Mouse (Mus musculus): Measurements from ENCODE around the gene Defb19.
A peak's percentile ranks its signal among the peaks of the same experiment; 100 is the strongest.

Gene Defb19

GRCm38 (mm10) chr2:152586926-152587560, 6.9 kb upstream of the Defb19 start:
- DNase-seq (ENCODE audit: low spot score in 2 of 2): peak; percentile 9 to 15

- DNase-seq (ENCODE audit: low spot score in 2 of 2): no peak
Measured at GRCm38 (mm10) chr2:152580612-152581011, 500 bp upstream of the Defb19 start.

- DNase-seq (ENCODE audit: low spot score in 2 of 2): no peak
Measured at GRCm38 (mm10) chr2:152573484-152573883, 6.6 kb downstream of the Defb19 start.

GRCm38 (mm10) chr2:152572114-152572794, 7.9 kb downstream of the Defb19 start, which contains the start of gene Defb21:
Gene Defb21, plus strand, starts transcription at chr2:152572744.
- no peak for DNase-seq (ENCODE audit: low spot score in 2 of 2)

- no peak for DNase-seq (ENCODE audit: low spot score in 2 of 2)
Measured at GRCm38 (mm10) chr2:152570313-152570712, 9.8 kb downstream of the Defb19 start.

GRCm38 (mm10) chr2:152569881-152570280, 10.2 kb downstream of the Defb19 start:
- no peak for DNase-seq (ENCODE audit: low spot score in 2 of 2)

- no peak for DNase-seq (ENCODE audit: low spot score in 2 of 2)
Measured at GRCm38 (mm10) chr2:152569038-152569437, 11.1 kb downstream of the Defb19 start, which contains the start of gene Gm17416. Gene Gm17416, plus strand, starts transcription at chr2:152569338.

- no peak for DNase-seq (ENCODE audit: low spot score in 2 of 2)
Measured at GRCm38 (mm10) chr2:152556655-152557054, 23.5 kb downstream of the Defb19 start.

- peak; percentile 77 to 82 for DNase-seq (ENCODE audit: low spot score in 2 of 2)
Measured at GRCm38 (mm10) chr2:152553774-152554423, 26.2 kb downstream of the Defb19 start.

- DNase-seq (ENCODE audit: low spot score in 2 of 2): no peak
Measured at GRCm38 (mm10) chr2:152548124-152548523, 32.0 kb downstream of the Defb19 start.

GRCm38 (mm10) chr2:152544691-152545090, 35.4 kb downstream of the Defb19 start:
- peak; percentile 63 to 67 for DNase-seq (ENCODE audit: low spot score in 2 of 2)

GRCm38 (mm10) chr2:152543478-152543877, 36.6 kb downstream of the Defb19 start:
- DNase-seq (ENCODE audit: low spot score in 2 of 2): no peak

- DNase-seq (ENCODE audit: low spot score in 2 of 2): no peak
Measured at GRCm38 (mm10) chr2:152542897-152543296, 37.2 kb downstream of the Defb19 start.

- no peak for DNase-seq (ENCODE audit: low spot score in 2 of 2)
Measured at GRCm38 (mm10) chr2:152541979-152542378, 38.1 kb downstream of the Defb19 start.

- DNase-seq (ENCODE audit: low spot score in 2 of 2): no peak
Measured at GRCm38 (mm10) chr2:152539944-152540710, 40.0 kb downstream of the Defb19 start, which contains the start of gene Defb29. Gene Defb29, minus strand, starts transcription at chr2:152540098.
